Mouse (Mus musculus): ENCODE data around the gene Cd38.

Gene Cd38

GRCm38 (mm10) chr5:43868253-43868652 is at the start of gene Cd38:
Gene Cd38, plus strand, starts transcription at chr5:43868553.
- no peak for DNase-seq

- DNase-seq: no peak
These were observed 49.7 kb upstream of the Cd38 start, which contains the start of gene Bst1 for GRCm38 (mm10) chr5:43818695-43819094. Gene Bst1, plus strand, starts transcription at chr5:43818885.

- DNase-seq: no peak
These were observed 47.6 kb upstream of the Cd38 start for GRCm38 (mm10) chr5:43820785-43821184.

GRCm38 (mm10) chr5:43821538-43821937 is 46.8 kb upstream of the Cd38 start, which contains the start of gene Fbxl5:
Gene Fbxl5, minus strand, starts transcription at chr5:43821638.
- DNase-seq: peak; percentile 17

- no peak for DNase-seq
These were observed 46.2 kb upstream of the Cd38 start for GRCm38 (mm10) chr5:43822199-43822598.

- no peak for DNase-seq
These were observed 45.5 kb upstream of the Cd38 start for GRCm38 (mm10) chr5:43822824-43823223.

GRCm38 (mm10) chr5:43824580-43824979 is 43.8 kb upstream of the Cd38 start:
- DNase-seq: peak; percentile 77

GRCm38 (mm10) chr5:43826883-43827282 is 41.5 kb upstream of the Cd38 start:
- no peak for DNase-seq

- DNase-seq: peak; percentile 46
These were observed 41.0 kb upstream of the Cd38 start for GRCm38 (mm10) chr5:43827366-43827765.

- no peak for DNase-seq
These were observed 31.8 kb upstream of the Cd38 start for GRCm38 (mm10) chr5:43836590-43836989.

GRCm38 (mm10) chr5:43837372-43837771 is 31.0 kb upstream of the Cd38 start:
- DNase-seq: peak; percentile 68

- DNase-seq: peak; percentile 54
These were observed 27.0 kb upstream of the Cd38 start for GRCm38 (mm10) chr5:43841144-43842010.

- DNase-seq: no peak
These were observed 26.4 kb upstream of the Cd38 start for GRCm38 (mm10) chr5:43842011-43842285.

- DNase-seq: no peak
These were observed 25.7 kb upstream of the Cd38 start for GRCm38 (mm10) chr5:43842576-43843155.

GRCm38 (mm10) chr5:43845083-43845482 is 23.3 kb upstream of the Cd38 start:
- DNase-seq: no peak

GRCm38 (mm10) chr5:43845646-43846045 is 22.7 kb upstream of the Cd38 start:
- no peak for DNase-seq

- no peak for DNase-seq
These were observed 22.1 kb upstream of the Cd38 start for GRCm38 (mm10) chr5:43846227-43846626.

GRCm38 (mm10) chr5:43847555-43847954 is 20.8 kb upstream of the Cd38 start:
- no peak for DNase-seq

GRCm38 (mm10) chr5:43848275-43848674 is 20.1 kb upstream of the Cd38 start:
- no peak for DNase-seq

GRCm38 (mm10) chr5:43853096-43853867 is 15.1 kb upstream of the Cd38 start:
- no peak for DNase-seq

GRCm38 (mm10) chr5:43853868-43854488 is 14.4 kb upstream of the Cd38 start:
- DNase-seq: no peak

- DNase-seq: no peak
These were observed 12.6 kb upstream of the Cd38 start for GRCm38 (mm10) chr5:43855769-43856168.

GRCm38 (mm10) chr5:43859663-43860062 is 8.7 kb upstream of the Cd38 start:
- no peak for DNase-seq
